Mouse (Mus musculus) neural tube, embryonic 12.5 days (tissue): Measurements from ENCODE around the gene Pip4k2c. TPM values are rescaled to one million over a fixed set of nuclear protein-coding genes. Genes with fewer than 3 reads are reported as not detected.

Experiments used
- ATAC-seq: fragments of 200-750 bp; cut with Nextera tagmentation; 2 replicates; pipeline ENCODE4 v1.8.0; 2017; ENCODE audit warnings: low read depth, mild to moderate bottlenecking, moderate TSS enrichment, moderate library complexity; ENCODE audit not compliant: low FRiP score
- H3K27ac ChIP-seq: fragments of 300-500 bp; sonication (generic); 2 replicates; pipeline ENCODE4 v1.5.1; 2016
- H3K27me3 ChIP-seq: fragments of 300-500 bp; sonication (generic); replicated peaks from 2 replicates; pipeline ENCODE4 v1.6.1; 2016; ENCODE audit warnings: mild to moderate bottlenecking
- H3K36me3 ChIP-seq: fragments of 300-500 bp; sonication (generic); 2 replicates; pipeline ENCODE4 v1.6.1; 2016; ENCODE audit warnings: mild to moderate bottlenecking
- H3K4me1 ChIP-seq: fragments of 300-500 bp; sonication (generic); 2 replicates; pipeline ENCODE4 v1.6.1; 2016
- H3K4me2 ChIP-seq: fragments of 300-500 bp; sonication (generic); replicated peaks from 2 replicates; pipeline ENCODE4 v1.6.1; 2016; ENCODE audit warnings: mild to moderate bottlenecking
- H3K4me3 ChIP-seq: fragments of 300-500 bp; sonication (generic); 2 replicates; pipeline ENCODE4 v1.5.1; 2016
- H3K9ac ChIP-seq: fragments of 300-500 bp; sonication (generic); 2 replicates; pipeline ENCODE4 v1.6.1; 2016; ENCODE audit warnings: mild to moderate bottlenecking
- H3K9me3 ChIP-seq: fragments of 300-500 bp; sonication (generic); 2 replicates; pipeline ENCODE4 v1.6.1; 2016; ENCODE audit warnings: mild to moderate bottlenecking
- WGBS: fragments of 180-500 bp; shearing (Covaris S2); methylation state at CpG from one replicate; pipeline ENCODE4 v1.1.7; 2016; 5-methylcytosine and 5-hydroxymethylcytosine counted together
- polyA plus RNA-seq: library from polyadenylated mRNA; unstranded; fragments of >200 nt; fragmentation: Nextera tagmentation; extraction: Ambion mirVana; gene quantifications from 2 replicates; pipeline ENCODE4 v1.2.1, GENCODE M21; 2016

The Pip4k2c gene
- polyA plus RNA-seq, 1 experiment from 2014 or later: 22.0 TPM

GRCm38 (mm10) chr10:127173148-127174065 is 38.0 kb downstream of the Pip4k2c start:
- 85% methylated on average over 16 of the region's 16 CpGs for WGBS
- no peak for ATAC-seq

GRCm38 (mm10) chr10:127171631-127172200 is 39.7 kb downstream of the Pip4k2c start:
- H3K36me3 ChIP-seq: no peaks in the 10 kb centered on the region
- no peak overlapping the region for H3K4me2 ChIP-seq
- no peak for ATAC-seq
- WGBS: 89% methylated on average over 15 of the region's 15 CpGs
- H3K9ac ChIP-seq: no peak overlapping the region
- peaks cover 18% of the 10 kb centered on the region for H3K4me1 ChIP-seq
- no peak overlapping the region for H3K27ac ChIP-seq
- no peak overlapping the region for H3K4me3 ChIP-seq
- peaks cover 60% of the 10 kb centered on the region for H3K27me3 ChIP-seq
- H3K9me3 ChIP-seq: no peaks in the 10 kb centered on the region

More at GRCm38 (mm10) chr10:127173148-127174065, 38.0 kb downstream of the Pip4k2c start:
- no peak overlapping the region for H3K9ac ChIP-seq
- peaks cover 61% of the 10 kb centered on the region for H3K27me3 ChIP-seq
- no peak overlapping the region for H3K4me3 ChIP-seq
- H3K4me1 ChIP-seq: peaks cover 25% of the 10 kb centered on the region
- H3K27ac ChIP-seq: no peak overlapping the region
- no peak overlapping the region for H3K4me2 ChIP-seq
- no peaks in the 10 kb centered on the region for H3K36me3 ChIP-seq
- H3K9me3 ChIP-seq: no peaks in the 10 kb centered on the region

- 2% methylated on average over 29 of the region's 29 CpGs for WGBS
- H3K4me1 ChIP-seq: peaks cover 23% of the 10 kb centered on the region
- H3K27ac ChIP-seq: no peak overlapping the region
- peak overlapping the region; percentile 15 for H3K4me3 ChIP-seq
- ATAC-seq: peak; percentile 27
- H3K9me3 ChIP-seq: no peaks in the 10 kb centered on the region
- peaks cover 60% of the 10 kb centered on the region for H3K27me3 ChIP-seq
- peak overlapping the region; percentile 51 for H3K4me2 ChIP-seq
- no peaks in the 10 kb centered on the region for H3K36me3 ChIP-seq
- H3K9ac ChIP-seq: no peak overlapping the region
Measured at GRCm38 (mm10) chr10:127170837-127171272, 40.5 kb downstream of the Pip4k2c start.

GRCm38 (mm10) chr10:127170002-127170401 is 41.4 kb downstream of the Pip4k2c start:
- Histone ChIP-seq H3K4me3 (no peak overlapping the region), H3K4me1 (peaks cover 32% of the 10 kb centered on the region), H3K27me3 (peaks cover 67% of the 10 kb centered on the region), H3K9me3 (no peaks in the 10 kb centered on the region), H3K36me3 (no peaks in the 10 kb centered on the region), H3K9ac (no peak overlapping the region), H3K27ac (no peak overlapping the region), H3K4me2 (peak overlapping the region; percentile 51)
- no peak for ATAC-seq
- WGBS: 2% methylated on average over 22 of the region's 22 CpGs

- no peak for ATAC-seq
- Histone ChIP-seq H3K36me3 (no peaks in the 10 kb centered on the region), H3K4me1 (peaks cover 33% of the 10 kb centered on the region), H3K27ac (no peak overlapping the region), H3K4me2 (peak overlapping the region; percentile 99), H3K27me3 (peaks cover 67% of the 10 kb centered on the region), H3K4me3 (no peak overlapping the region), H3K9me3 (no peaks in the 10 kb centered on the region), H3K9ac (no peak overlapping the region)
- WGBS: 53% methylated on average over 10 of the region's 10 CpGs
Measured at GRCm38 (mm10) chr10:127167614-127168192, 43.7 kb downstream of the Pip4k2c start.

GRCm38 (mm10) chr10:127166771-127167613 is 44.4 kb downstream of the Pip4k2c start:
- 22% methylated on average over 15 of the region's 15 CpGs for WGBS
- H3K4me3 ChIP-seq: peak overlapping the region; percentile 67
- ATAC-seq: no peak

GRCm38 (mm10) chr10:127166404-127166715 is 45.0 kb downstream of the Pip4k2c start:
- no peak for ATAC-seq
- H3K4me3 ChIP-seq: peak overlapping the region; percentile 67
- peak overlapping the region; percentile 86 for H3K9ac ChIP-seq
- WGBS: 1% methylated on average over 11 of the region's 11 CpGs
- H3K4me1 ChIP-seq: peaks cover 33% of the 10 kb centered on the region
- no peaks in the 10 kb centered on the region for H3K9me3 ChIP-seq
- H3K27ac ChIP-seq: no peak overlapping the region
- peaks cover 56% of the 10 kb centered on the region for H3K27me3 ChIP-seq
- peak overlapping the region; percentile 99 for H3K4me2 ChIP-seq
- no peaks in the 10 kb centered on the region for H3K36me3 ChIP-seq

More at GRCm38 (mm10) chr10:127166771-127167613, 44.4 kb downstream of the Pip4k2c start:
- Histone ChIP-seq H3K9me3 (no peaks in the 10 kb centered on the region), H3K27me3 (peaks cover 63% of the 10 kb centered on the region), H3K36me3 (no peaks in the 10 kb centered on the region), H3K4me2 (peak overlapping the region; percentile 99), H3K27ac (no peak overlapping the region), H3K9ac (peak overlapping the region; percentile 86), H3K4me1 (peaks cover 33% of the 10 kb centered on the region)

GRCm38 (mm10) chr10:127165654-127166403 is 45.6 kb downstream of the Pip4k2c start:
- Histone ChIP-seq H3K27me3 (peaks cover 51% of the 10 kb centered on the region), H3K9ac (peak overlapping the region; percentile 86), H3K4me1 (peaks cover 31% of the 10 kb centered on the region), H3K9me3 (no peaks in the 10 kb centered on the region), H3K27ac (peak overlapping the region; percentile 66; the same call in 1 of the 2 replicates), H3K4me3 (peak overlapping the region; percentile 67), H3K4me2 (peak overlapping the region; percentile 99), H3K36me3 (no peaks in the 10 kb centered on the region)
- under 1% methylated on average over 55 of the region's 56 CpGs for WGBS
- ATAC-seq: peak; percentile 66

- H3K27me3 ChIP-seq: peaks cover 46% of the 10 kb centered on the region
- peak; percentile 57 for ATAC-seq
- WGBS: under 1% methylated on average over 39 of the region's 42 CpGs
Measured at GRCm38 (mm10) chr10:127165354-127165653, 46.1 kb downstream of the Pip4k2c start.

GRCm38 (mm10) chr10:127164631-127165353 is 46.6 kb downstream of the Pip4k2c start, which contains the start of gene B4galnt1:
Gene B4galnt1 (plus strand): TSS chr10:127165225.
- Histone ChIP-seq H3K9me3 (no peaks in the 10 kb centered on the region), H3K27me3 (peaks cover 41% of the 10 kb centered on the region), H3K36me3 (no peaks in the 10 kb centered on the region), H3K9ac (peak within 1 kb of the TSS; percentile 86), H3K4me2 (peak within 1 kb of the TSS; percentile 99), H3K4me3 (peak within 1 kb of the TSS; percentile 67), H3K27ac (peak within 1 kb of the TSS; percentile 66), H3K4me1 (peaks cover 20% of the 10 kb centered on the region)
- WGBS: 2% methylated on average over 52 of the region's 52 CpGs
- peak; percentile 83 for ATAC-seq

More at GRCm38 (mm10) chr10:127165354-127165653, 46.1 kb downstream of the Pip4k2c start:
- Histone ChIP-seq H3K4me3 (peak overlapping the region; percentile 67), H3K27ac (peak overlapping the region; percentile 66; the same call in 1 of the 2 replicates), H3K4me2 (peak overlapping the region; percentile 99), H3K36me3 (no peaks in the 10 kb centered on the region), H3K9ac (peak overlapping the region; percentile 86), H3K4me1 (peaks cover 25% of the 10 kb centered on the region), H3K9me3 (no peaks in the 10 kb centered on the region)
